Mouse (Mus musculus) lung, postnatal 25 days (tissue): ENCODE results near the gene Greb1.

Experiments used
- DNase-seq: peaks from one replicate; pipeline ENCODE4 v3.0.0; 2022; ENCODE audit warnings: low spot score

Gene Greb1

GRCm38 (mm10) chr12:16634075-16634813, 166.4 kb downstream of the Greb1 start:
- DNase-seq, result peak; percentile 67

GRCm38 (mm10) chr12:16633235-16633634, 167.5 kb downstream of the Greb1 start:
- peak; percentile 52 for DNase-seq

GRCm38 (mm10) chr12:16631423-16631822, 169.3 kb downstream of the Greb1 start:
- no peak for DNase-seq

DNA sequence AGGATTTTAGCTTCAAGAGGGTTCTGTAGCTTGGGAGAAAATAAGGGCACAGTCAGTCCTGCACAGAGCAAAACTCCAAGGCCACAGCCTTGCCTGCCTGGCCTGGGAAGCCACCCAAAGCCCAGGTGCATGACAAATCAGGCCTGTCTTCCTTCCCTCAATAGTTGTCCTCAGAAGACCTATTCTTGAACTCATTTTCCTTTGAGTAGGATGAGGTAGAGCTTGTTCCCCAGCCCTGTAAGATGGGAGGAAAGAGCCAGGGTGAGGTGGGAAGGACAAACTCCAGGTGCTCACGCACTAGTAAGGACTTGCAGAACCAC, 169.9 kb downstream of the Greb1 start:
- no peak for DNase-seq

- DNase-seq, result peak; percentile 54
These were observed 170.4 kb downstream of the Greb1 start for GRCm38 (mm10) chr12:16630152-16630865.
